Mouse (Mus musculus) heart, postnatal 0 days (tissue): ENCODE results near the gene Fjx1.

Source experiments
- CTCF ChIP-seq: IDR thresholded peaks from 2 replicates; pipeline ENCODE4 v1.5.1; 2016; ENCODE audit warnings: antibody characterized with exemption, control low read depth, low read depth
- EP300 ChIP-seq: IDR thresholded peaks from 2 replicates; pipeline ENCODE4 v1.6.1; 2016; ENCODE audit warnings: antibody characterized with exemption, low read depth

DNA sequence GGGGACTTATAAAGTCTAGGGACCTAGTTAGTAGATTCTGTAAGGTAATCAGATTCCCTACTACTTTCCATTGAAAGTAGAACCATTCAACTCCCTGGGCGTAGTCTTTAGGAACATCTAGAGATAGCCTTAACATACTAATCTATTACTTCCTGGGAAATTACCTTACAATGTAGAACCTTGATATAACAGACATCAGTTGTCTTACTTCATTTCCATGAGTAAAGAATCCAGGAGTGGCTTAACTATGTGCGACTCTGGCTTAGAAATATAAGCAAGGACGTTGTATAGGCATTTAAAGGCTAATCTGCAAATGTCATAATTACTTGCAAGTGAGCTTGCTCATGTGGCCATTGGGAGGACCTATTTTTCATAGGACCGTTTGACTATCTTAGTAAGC lies 49.0 kb downstream of the Fjx1 start:
- TF ChIP-seq CTCF (no peak), EP300 (no peak)
